Mouse (Mus musculus) stomach, embryonic 14.5 days (tissue): ENCODE data around the gene Adm. TPM values are rescaled to one million over a fixed set of nuclear protein-coding genes. Genes with fewer than 3 reads are reported as not detected.

ENCODE experiments used
- ATAC-seq: fragments of 200-750 bp; cut with Nextera tagmentation; 2 replicates; pipeline ENCODE4 v1.8.0; 2017; ENCODE audit warnings: low read depth, moderate TSS enrichment; ENCODE audit not compliant: insufficient number of reproducible peaks, insufficient read depth, low FRiP score
- H3K27ac ChIP-seq: fragments of 300-500 bp; sonication (generic); 2 replicates; pipeline ENCODE4 v1.5.1; 2014; ENCODE audit warnings: mild to moderate bottlenecking, low read length, moderate library complexity, mixed read lengths
- H3K27me3 ChIP-seq: fragments of 300-500 bp; sonication (generic); 2 replicates; pipeline ENCODE4 v1.6.1; 2014; ENCODE audit warnings: low read length, control low read depth, mixed read lengths; ENCODE audit not compliant: control insufficient read depth, insufficient read depth
- H3K36me3 ChIP-seq: fragments of 300-500 bp; sonication (generic); 2 replicates; pipeline ENCODE4 v1.6.1; 2014; ENCODE audit warnings: mild to moderate bottlenecking, control low read depth, low read length, moderate library complexity, mixed read lengths; ENCODE audit not compliant: control insufficient read depth, insufficient read depth
- H3K4me1 ChIP-seq: fragments of 300-500 bp; sonication (generic); 2 replicates; pipeline ENCODE4 v1.6.1; 2014; ENCODE audit warnings: low read length, control low read depth, mixed read lengths; ENCODE audit not compliant: control insufficient read depth, insufficient read depth
- H3K4me2 ChIP-seq: fragments of 300-500 bp; sonication (generic); replicated peaks from 2 replicates; pipeline ENCODE4 v1.6.1; 2014; ENCODE audit warnings: low read depth, low read length, control low read depth
- H3K4me3 ChIP-seq: fragments of 300-500 bp; sonication (generic); 2 replicates; pipeline ENCODE4 v1.5.1; 2014; ENCODE audit warnings: low read depth, low read length, control low read depth
- H3K9ac ChIP-seq: fragments of 300-500 bp; sonication (generic); replicated peaks from 2 replicates; pipeline ENCODE4 v1.6.1; 2014; ENCODE audit warnings: low read depth, mild to moderate bottlenecking, control low read depth, low read length, moderate library complexity, mixed read lengths
- H3K9me3 ChIP-seq: fragments of 300-500 bp; sonication (generic); 2 replicates; pipeline ENCODE4 v1.6.1; 2016; ENCODE audit warnings: low read depth, low read length, control low read depth; ENCODE audit not compliant: control insufficient read depth
- WGBS: fragments of 180-500 bp; shearing (Covaris S2); extraction: QIAGEN DNeasy Blood & Tissue Kit; methylation state at CpG from one replicate; pipeline ENCODE4 v1.1.7; 2014; 5-methylcytosine and 5-hydroxymethylcytosine counted together
- polyA plus RNA-seq: library from polyadenylated mRNA; unstranded; fragments of >200 nt; fragmentation: Nextera tagmentation; extraction: Ambion mirVana; gene quantifications from 2 replicates; pipeline ENCODE4 v1.2.1, GENCODE M21; 2014

Adm gene
- polyA plus RNA-seq, 1 experiment from 2014 or later, result 3.4 TPM

DNA sequence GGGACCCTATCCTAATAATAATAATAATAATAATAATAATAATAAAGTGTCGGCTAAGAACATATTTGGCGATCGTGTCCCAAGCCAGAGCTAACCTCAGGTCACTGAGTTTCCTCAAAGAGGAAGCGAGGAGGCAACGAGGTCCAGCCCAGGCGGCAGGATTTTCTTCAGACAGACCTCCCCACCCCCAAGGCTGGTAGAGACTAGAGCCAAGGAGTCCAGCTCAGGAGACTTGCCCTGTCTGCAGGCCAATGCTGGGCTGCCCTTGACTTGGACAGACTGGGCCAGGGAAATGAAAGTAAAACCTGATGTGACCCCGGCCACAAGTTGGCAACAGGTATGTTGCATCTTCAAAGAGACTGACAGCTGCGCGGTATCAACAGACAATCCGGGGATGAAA lies 2.0 kb upstream of the Adm start:
- Histone ChIP-seq H3K4me2 (peak overlapping the region; percentile 27; the same call in 1 of the 2 replicates), H3K9ac (no peak overlapping the region), H3K9me3 (no peaks in the 10 kb centered on the region), H3K4me1 (peaks cover 17% of the 10 kb centered on the region; the same call in 1 of the 2 replicates), H3K27me3 (peaks cover 20% of the 10 kb centered on the region), H3K27ac (no peak overlapping the region), H3K4me3 (no peak overlapping the region), H3K36me3 (no peaks in the 10 kb centered on the region)
- WGBS, result 76% methylated on average over 10 of the region's 10 CpGs
- no peak for ATAC-seq

GRCm38 (mm10) chr7:110626186-110627098 lies 1.0 kb upstream of the Adm start:
- peaks cover 20% of the 10 kb centered on the region for H3K27me3 ChIP-seq
- H3K4me3 ChIP-seq, result no peak overlapping the region; the same call in 1 of the 2 replicates
- H3K9ac ChIP-seq, result no peak overlapping the region
- peak overlapping the region; percentile 48 for H3K4me2 ChIP-seq
- no peak for ATAC-seq
- H3K27ac ChIP-seq, result no peak overlapping the region
- H3K36me3 ChIP-seq, result no peaks in the 10 kb centered on the region
- peaks cover 17% of the 10 kb centered on the region; the same call in 1 of the 2 replicates for H3K4me1 ChIP-seq
- H3K9me3 ChIP-seq, result no peaks in the 10 kb centered on the region
- 6% methylated on average over 28 of the region's 28 CpGs for WGBS

DNA sequence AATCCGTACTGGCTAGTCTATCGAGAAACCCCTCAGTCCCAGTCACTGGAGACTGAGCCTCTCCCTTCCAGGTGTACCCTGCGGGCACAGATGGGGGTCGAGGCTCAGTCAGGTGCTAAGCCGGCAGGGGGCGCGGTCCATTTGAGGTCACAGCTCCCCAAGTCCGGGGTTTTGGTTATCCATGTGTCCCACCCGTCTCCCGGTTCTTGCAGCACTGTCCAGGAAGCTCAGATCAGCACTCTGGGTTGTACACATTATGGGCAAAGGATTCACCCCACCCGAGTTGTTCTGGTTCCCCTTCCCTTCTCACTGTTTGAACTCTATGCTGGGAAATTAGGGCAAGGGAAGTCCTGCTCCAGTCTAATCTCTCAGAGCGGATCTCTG lies 370 bp upstream of the Adm start:
- no peak overlapping the region for H3K9ac ChIP-seq
- H3K27ac ChIP-seq, result no peak overlapping the region
- H3K27me3 ChIP-seq, result peaks cover 20% of the 10 kb centered on the region
- 2% methylated on average over 12 of the region's 12 CpGs for WGBS
- H3K4me2 ChIP-seq, result peak overlapping the region; percentile 48
- no peaks in the 10 kb centered on the region for H3K9me3 ChIP-seq
- no peak for ATAC-seq
- H3K4me1 ChIP-seq, result peaks cover 17% of the 10 kb centered on the region; the same call in 1 of the 2 replicates
- H3K36me3 ChIP-seq, result no peaks in the 10 kb centered on the region
- peak overlapping the region; percentile 47 for H3K4me3 ChIP-seq

DNA sequence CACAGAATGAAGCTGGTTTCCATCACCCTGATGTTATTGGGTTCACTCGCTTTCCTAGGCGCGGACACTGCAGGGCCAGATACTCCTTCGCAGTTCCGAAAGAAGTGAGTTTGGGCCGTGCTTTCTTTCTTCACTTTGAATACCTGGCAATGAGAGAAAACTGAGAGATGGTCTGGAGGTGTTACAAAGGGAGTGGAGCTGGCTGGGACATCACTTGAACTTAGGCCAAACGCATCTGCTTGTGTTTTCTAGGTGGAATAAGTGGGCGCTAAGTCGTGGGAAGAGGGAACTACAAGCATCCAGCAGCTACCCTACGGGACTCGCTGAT lies 776 bp downstream of the Adm start:
- no peak for ATAC-seq
- Histone ChIP-seq H3K27me3 (peaks cover 20% of the 10 kb centered on the region), H3K4me3 (peak overlapping the region; percentile 47), H3K36me3 (no peaks in the 10 kb centered on the region), H3K9ac (no peak overlapping the region; the same call in 1 of the 2 replicates), H3K9me3 (no peaks in the 10 kb centered on the region), H3K27ac (no peak overlapping the region), H3K4me2 (peak overlapping the region; percentile 48), H3K4me1 (peaks cover 17% of the 10 kb centered on the region; the same call in 1 of the 2 replicates)
- 0% methylated on average over 11 of the region's 11 CpGs for WGBS

DNA sequence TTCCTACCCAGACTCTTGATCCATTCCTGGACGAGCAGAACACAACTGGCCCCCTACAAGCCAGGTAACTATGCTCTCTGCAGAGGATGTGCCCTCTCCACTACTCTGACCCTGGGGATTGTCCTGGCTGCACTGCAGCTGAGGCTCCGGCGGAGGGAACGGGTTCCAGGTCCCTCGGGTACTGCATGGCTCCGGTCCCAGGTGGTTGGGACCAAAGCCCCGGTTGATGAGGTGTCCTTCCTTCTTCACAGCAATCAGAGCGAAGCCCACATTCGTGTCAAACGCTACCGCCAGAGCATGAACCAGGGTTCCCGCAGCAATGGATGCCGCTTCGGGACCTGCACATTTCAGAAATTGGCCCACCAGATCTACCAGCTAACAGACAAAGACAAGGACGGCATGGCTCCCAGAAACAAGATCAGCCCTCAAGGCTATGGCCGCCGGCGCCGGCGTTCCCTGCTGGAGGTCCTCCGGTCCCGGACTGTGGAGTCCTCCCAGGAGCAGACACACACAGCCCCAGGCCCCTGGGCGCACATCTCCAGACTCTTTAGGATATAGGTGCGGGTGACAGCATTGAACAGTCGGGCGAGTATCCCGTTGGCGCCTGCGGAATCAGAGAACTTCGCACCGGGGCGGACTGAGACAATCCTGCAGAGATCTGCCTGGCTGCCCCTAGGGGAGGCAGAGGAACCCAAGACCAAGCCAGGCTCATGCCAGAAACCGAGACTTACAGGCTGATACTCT lies 1.3 kb downstream of the Adm start:
- Histone ChIP-seq H3K27ac (no peak overlapping the region), H3K27me3 (peaks cover 20% of the 10 kb centered on the region), H3K36me3 (no peaks in the 10 kb centered on the region), H3K4me2 (peak overlapping the region; percentile 48), H3K4me3 (peak overlapping the region; percentile 47), H3K4me1 (peaks cover 17% of the 10 kb centered on the region; the same call in 1 of the 2 replicates), H3K9me3 (no peaks in the 10 kb centered on the region), H3K9ac (0 out of 2 replicates have a peak overlapping the region, but pooled peaks have one; percentile 10)
- no peak for ATAC-seq
- WGBS, result under 1% methylated on average over 33 of the region's 33 CpGs

GRCm38 (mm10) chr7:110629892-110630666 lies 2.6 kb downstream of the Adm start:
- Histone ChIP-seq H3K4me2 (peak overlapping the region; percentile 55), H3K9ac (no peak overlapping the region; the same call in 1 of the 2 replicates), H3K27me3 (peaks cover 19% of the 10 kb centered on the region), H3K4me3 (peak overlapping the region; percentile 47), H3K4me1 (peaks cover 17% of the 10 kb centered on the region; the same call in 1 of the 2 replicates), H3K9me3 (no peaks in the 10 kb centered on the region), H3K27ac (no peak overlapping the region), H3K36me3 (no peaks in the 10 kb centered on the region)
- ATAC-seq, result peak; percentile 87
- 2% methylated on average over 36 of the region's 36 CpGs for WGBS

DNA sequence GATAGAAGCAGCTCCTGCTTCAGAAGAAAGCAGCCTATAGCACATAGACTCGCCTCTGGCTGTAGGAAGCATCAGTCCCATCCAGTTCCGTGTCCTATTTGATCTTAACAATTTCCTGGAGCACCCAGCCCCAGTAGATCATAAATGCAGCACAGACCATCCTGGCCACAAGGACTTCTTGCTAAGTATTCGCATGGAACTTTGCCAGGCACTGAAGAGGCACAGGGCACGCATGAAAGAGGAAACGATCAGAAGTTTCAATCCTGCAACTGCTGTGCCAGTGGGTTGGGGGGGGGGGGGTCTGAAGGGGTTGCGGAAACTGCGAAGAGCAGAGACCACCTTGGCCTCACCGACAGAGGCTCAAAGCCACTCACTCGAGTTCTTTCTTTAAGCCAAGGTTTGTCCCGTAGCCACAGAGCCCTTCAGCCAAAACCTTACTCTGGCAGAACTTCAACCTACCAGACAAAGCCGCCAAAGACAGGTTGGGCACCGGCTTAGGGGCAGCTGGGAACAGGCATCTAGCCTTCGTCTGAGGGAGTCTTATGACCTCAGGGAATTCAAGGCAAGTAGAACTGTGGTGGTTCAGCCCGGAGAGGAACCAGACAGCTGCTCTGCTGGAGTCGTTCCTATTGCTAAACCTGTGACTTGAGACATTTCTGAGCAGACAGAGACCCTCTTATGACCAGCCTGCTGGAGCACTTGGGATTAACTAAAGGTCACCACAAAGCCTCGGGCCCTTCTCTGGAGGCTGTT lies 3.9 kb downstream of the Adm start:
- ATAC-seq, result no peak
- Histone ChIP-seq H3K9ac (no peak overlapping the region), H3K4me2 (no peak overlapping the region), H3K9me3 (no peaks in the 10 kb centered on the region), H3K4me1 (peaks cover 17% of the 10 kb centered on the region; the same call in 1 of the 2 replicates), H3K36me3 (no peaks in the 10 kb centered on the region), H3K27me3 (peaks cover 9% of the 10 kb centered on the region; the same call in 1 of the 2 replicates), H3K27ac (no peak overlapping the region), H3K4me3 (no peak overlapping the region)
- WGBS, result 78% methylated on average over 16 of the region's 16 CpGs
